Mouse (Mus musculus) urinary bladder, adult 18-20 months (tissue): ENCODE data around the gene Ltc4s.

ENCODE experiments used
- DNase-seq, 2 experiments: peaks; one replicate each; pipeline ENCODE4 v3.0.0; 2022; ENCODE audit warnings: low spot score in 2 of 2, mixed read lengths in 2 of 2

Ltc4s gene

GRCm38 (mm10) chr11:50238324-50238723 lies at the start of gene Ltc4s:
Gene Ltc4s, minus strand, starts transcription at chr11:50238616.
- no peak for DNase-seq

GRCm38 (mm10) chr11:50286428-50286827 lies 48.0 kb upstream of the Ltc4s start:
- no peak for DNase-seq

GRCm38 (mm10) chr11:50285696-50286095 lies 47.3 kb upstream of the Ltc4s start:
- no peak for DNase-seq

- no peak for DNase-seq
These were observed 46.8 kb upstream of the Ltc4s start for GRCm38 (mm10) chr11:50285263-50285662.

- no peak for DNase-seq
These were observed 41.6 kb upstream of the Ltc4s start for GRCm38 (mm10) chr11:50280053-50280452.

- DNase-seq = no peak
These were observed 40.6 kb upstream of the Ltc4s start for GRCm38 (mm10) chr11:50279005-50279404.

- no peak for DNase-seq
These were observed 39.3 kb upstream of the Ltc4s start for GRCm38 (mm10) chr11:50277706-50278105.

GRCm38 (mm10) chr11:50277025-50277424 lies 38.6 kb upstream of the Ltc4s start:
- no peak for DNase-seq

GRCm38 (mm10) chr11:50275568-50276151 lies 37.2 kb upstream of the Ltc4s start:
- no peak for DNase-seq

- no peak for DNase-seq
These were observed 36.7 kb upstream of the Ltc4s start for GRCm38 (mm10) chr11:50275077-50275476.

GRCm38 (mm10) chr11:50272819-50273218 lies 34.4 kb upstream of the Ltc4s start:
- DNase-seq = no peak

GRCm38 (mm10) chr11:50269885-50270284 lies 31.5 kb upstream of the Ltc4s start:
- DNase-seq = no peak

GRCm38 (mm10) chr11:50269163-50269562 lies 30.7 kb upstream of the Ltc4s start:
- no peak for DNase-seq

GRCm38 (mm10) chr11:50266997-50267396 lies 28.6 kb upstream of the Ltc4s start:
- no peak for DNase-seq

- DNase-seq = no peak
These were observed 27.5 kb upstream of the Ltc4s start for GRCm38 (mm10) chr11:50265931-50266330.

- no peak for DNase-seq
These were observed 24.8 kb upstream of the Ltc4s start for GRCm38 (mm10) chr11:50263198-50263597.

- no peak for DNase-seq
These were observed 23.6 kb upstream of the Ltc4s start for GRCm38 (mm10) chr11:50262020-50262419.

GRCm38 (mm10) chr11:50258310-50258709 lies 19.9 kb upstream of the Ltc4s start:
- no peak for DNase-seq

GRCm38 (mm10) chr11:50256615-50257014 lies 18.2 kb upstream of the Ltc4s start:
- no peak for DNase-seq

GRCm38 (mm10) chr11:50254010-50254580 lies 15.7 kb upstream of the Ltc4s start:
- no peak for DNase-seq

GRCm38 (mm10) chr11:50253393-50253792 lies 15.0 kb upstream of the Ltc4s start:
- DNase-seq = no peak

- no peak for DNase-seq
These were observed 14.4 kb upstream of the Ltc4s start for GRCm38 (mm10) chr11:50252684-50253265.

GRCm38 (mm10) chr11:50252166-50252565 lies 13.8 kb upstream of the Ltc4s start:
- no peak for DNase-seq
